Comparison of ENCODE assay signal across 28 mouse cellular contexts in the genomic region with DNA sequence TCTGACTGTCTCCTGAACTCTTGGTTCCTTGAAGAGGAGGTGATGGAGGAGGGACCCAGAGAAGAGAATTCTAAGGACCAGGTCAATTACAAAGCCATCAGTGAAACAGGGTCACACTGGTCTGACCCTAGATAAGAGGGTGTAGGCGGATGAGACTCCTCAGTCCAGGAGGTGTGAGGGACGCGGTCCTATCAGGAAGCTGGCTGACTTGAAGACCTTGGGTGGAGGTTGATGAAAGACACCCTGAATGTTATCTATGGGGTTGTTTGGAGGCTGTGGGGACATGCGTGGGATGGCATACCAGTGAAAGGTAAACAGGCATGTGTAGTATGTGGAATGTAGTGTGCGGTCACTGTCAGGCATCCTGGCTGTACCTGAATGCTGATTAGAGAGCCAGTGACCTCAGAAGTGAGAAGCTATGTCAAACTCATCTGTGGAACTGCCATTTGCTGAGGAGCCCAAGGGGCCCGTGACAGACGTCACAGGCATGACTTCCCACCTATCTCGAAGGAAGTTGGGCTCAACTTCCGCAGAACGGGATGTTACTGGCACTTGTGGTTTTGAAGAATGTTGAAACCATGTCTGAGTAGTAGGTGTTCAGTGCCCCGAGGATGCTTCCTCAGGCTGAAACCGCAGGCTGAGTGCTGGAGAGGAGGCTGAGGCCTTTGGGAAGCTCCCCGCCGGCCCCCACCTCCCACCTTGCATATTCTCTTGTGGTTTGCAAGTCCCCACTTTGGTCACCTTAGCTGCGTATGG. TPM values are rescaled to one million over a fixed set of nuclear protein-coding genes. Genes with fewer than 3 reads are reported as not detected.
A peak's percentile ranks its signal among the peaks of the same experiment; 100 is the strongest.
DNase-seq lines count a peak whose midpoint lies in the region; ATAC-seq and TF ChIP-seq lines count a peak whose summit lies in the region.
"Had no signal": no experiment of that assay in that cellular context is flagged by ENCODE, and none has a peak within 500 bp of the region (broad histone marks: within the 10 kb centered on the region; RNA-seq: fewer than 3 reads in every experiment).

No protein-coding gene starts in this region.

- ATAC-seq in liver, embryonic 15.5 days (ENCODE audit: insufficient read depth), result peak; percentile 34; the same call in 1 of the 2 replicates
- ATAC-seq in neutrophil, adult 5-6 weeks (ENCODE audit: extremely low read depth, insufficient number of reproducible peaks, low FRiP score, poor library complexity, severe bottlenecking), result peak; percentile 91
- no peak for ATAC-seq in inflammation-experienced regulatory T-cells, adult 6 months
- ATAC-seq: intestine, embryonic 15.5 days; midbrain, embryonic 15.5 days had no signal

- no peaks in the 10 kb centered on the region for H3K27me3 ChIP-seq in liver, embryonic 15.5 days
- H3K27me3 ChIP-seq: hindbrain, embryonic 13.5 days; intestine, embryonic 15.5 days; liver, embryonic 13.5 days; midbrain, embryonic 15.5 days had no signal

- WGBS in lung, adult 2 months, result 66% methylated on average over 15 of the region's 15 CpGs
- WGBS in liver, embryonic 15.5 days (ENCODE audit: insufficient replicate concordance), result 17% methylated on average over 15 of the region's 15 CpGs

- H3K4me3 ChIP-seq in lung, adult 2 months (replicated peaks; ENCODE audit: extremely low read depth, low read depth, low read length), result no peak overlapping the region
- no peak overlapping the region for H3K4me3 ChIP-seq in liver, embryonic 15.5 days (replicated peaks)
- H3K4me3 ChIP-seq: forebrain, embryonic 10.5 days; gastrocnemius, adult 2 months; hindbrain, embryonic 13.5 days; intestine, embryonic 15.5 days; limb, embryonic 10.5 days; liver, embryonic 13.5 days; midbrain, embryonic 15.5 days; myocyte had no signal

- TF ChIP-seq POLR2A in lung, adult 2 months (IDR thresholded peaks at IDR 0.05; ENCODE audit: borderline replicate concordance, extremely low read depth, low read depth, low read length), result no peak

- no peaks in the 10 kb centered on the region for H3K36me3 ChIP-seq in liver, embryonic 15.5 days (replicated peaks)
- H3K36me3 ChIP-seq: intestine, embryonic 15.5 days; liver, embryonic 13.5 days; midbrain, embryonic 15.5 days had no signal

- no peak overlapping the region for H3K27ac ChIP-seq in liver, embryonic 15.5 days (replicated peaks)
- H3K27ac ChIP-seq: forebrain, embryonic 10.5 days; gastrocnemius, adult 2 months; hindbrain, embryonic 13.5 days; intestine, embryonic 15.5 days; limb, embryonic 10.5 days; liver, embryonic 13.5 days; midbrain, embryonic 15.5 days had no signal

- peaks cover 8% of the 10 kb centered on the region for H3K4me1 ChIP-seq in lung, adult 2 months (ENCODE audit: control insufficient read depth, insufficient read depth, low read length)
- peaks cover 30% of the 10 kb centered on the region for H3K4me1 ChIP-seq in liver, embryonic 15.5 days (replicated peaks)

- no peak for TF ChIP-seq CTCF in lung, adult 2 months (IDR thresholded peaks at IDR 0.05; ENCODE audit: insufficient read depth, low read length)

- no peaks in the 10 kb centered on the region for H3K9me3 ChIP-seq in liver, embryonic 15.5 days (replicated peaks)
- H3K9me3 ChIP-seq: forebrain, embryonic 10.5 days; hindbrain, embryonic 13.5 days; intestine, embryonic 15.5 days; limb, embryonic 10.5 days; liver, embryonic 13.5 days; midbrain, embryonic 15.5 days had no signal

- H3K9ac ChIP-seq in liver, embryonic 15.5 days, result no peak overlapping the region
- H3K9ac ChIP-seq: hindbrain, embryonic 13.5 days; intestine, embryonic 15.5 days; liver, embryonic 13.5 days; midbrain, embryonic 15.5 days had no signal

- DNase-seq in lung, adult 18-20 months, result peak; percentile 16 to 17
- no peak for DNase-seq in lung, adult 2 months
- peak; percentile 3 for DNase-seq in thymus, postnatal 25 days
- no peak for DNase-seq in thymus, postnatal 4 days
- no peak for DNase-seq in adrenal gland, postnatal 36 days
- DNase-seq: adrenal gland, adult 8-10 months; cerebellum, adult 11-12 months; cerebellum, postnatal 25 days; gastrocnemius, adult 2 months; heart, adult 11 months; kidney, adult 9 months; kidney, postnatal 4 days; layer of hippocampus, adult 9-11 months; liver, embryonic 13.5 days; right cerebral cortex, postnatal 4 days; thymus, postnatal 36 days had no signal

- H3K4me2 ChIP-seq in liver, embryonic 15.5 days, result no peak overlapping the region
- H3K4me2 ChIP-seq: hindbrain, embryonic 13.5 days; intestine, embryonic 15.5 days; liver, embryonic 13.5 days; midbrain, embryonic 15.5 days had no signal

RNA-seq across cellular contexts. Expression of a gene that starts 15.3 kb away (rescaled TPM):
- polyA plus RNA-seq in lung, adult 2 months (2012; rRNA removed), result 3.7 and 3.8 TPM in 2 replicates
- polyA plus RNA-seq in liver, embryonic 15.5 days (2015; fragmentation: Nextera tagmentation; extraction: Ambion mirVana), result 2.0 and 2.3 TPM in 2 replicates
- total RNA-seq in neutrophil, adult 5-6 weeks (2017), result not detected in 2 replicates
- not detected for polyA plus RNA-seq in inflammation-experienced regulatory T-cells, adult 6 months (2017; shearing (Covaris generic))
- total RNA-seq in adrenal gland, postnatal 36 days (2021), result 1 to 10 TPM; 2.1 TPM

RNA-seq across cellular contexts. Expression of a gene that starts 43.0 kb away (rescaled TPM):
- 0.24 and 0.38 TPM in 2 replicates for polyA plus RNA-seq in lung, adult 2 months (2012; rRNA removed)
- polyA plus RNA-seq in liver, embryonic 15.5 days (2015; fragmentation: Nextera tagmentation; extraction: Ambion mirVana), result 0.50 and 0.51 TPM in 2 replicates
- 0.35 TPM in 1 of 2 replicates, not detected in the other for total RNA-seq in neutrophil, adult 5-6 weeks (2017)
- under 1 TPM in 1 of 3 experiments, not detected in 2; 0.16 TPM for polyA plus RNA-seq in inflammation-experienced regulatory T-cells, adult 6 months (2017; shearing (Covaris generic))
- total RNA-seq in adrenal gland, postnatal 36 days (2021), result 1 to 10 TPM in 1 of 2 experiments, under 1 TPM in 1; 0.36 to 1.0 TPM
- total RNA-seq: gastrocnemius, adult 2 months; megakaryocyte-erythroid progenitor cell, adult 5-6 weeks had no signal
- polyA plus RNA-seq: myocyte had no signal

RNA-seq across cellular contexts. Expression of a gene that starts 57.5 kb away (rescaled TPM):
- polyA plus RNA-seq in lung, adult 2 months (2012; rRNA removed), result 0.34 TPM in 1 of 2 replicates, not detected in the other
- not detected in 2 replicates for polyA plus RNA-seq in liver, embryonic 15.5 days (2015; fragmentation: Nextera tagmentation; extraction: Ambion mirVana)
- not detected in 2 replicates for total RNA-seq in neutrophil, adult 5-6 weeks (2017)
- not detected for polyA plus RNA-seq in inflammation-experienced regulatory T-cells, adult 6 months (2017; shearing (Covaris generic))
- total RNA-seq in adrenal gland, postnatal 36 days (2021), result not detected
- total RNA-seq: adrenal gland, adult 8-10 months; gastrocnemius, adult 2 months; left cerebral cortex, adult 8-10 months; megakaryocyte-erythroid progenitor cell, adult 5-6 weeks had no signal
- polyA plus RNA-seq: forebrain, embryonic 10.5 days; hindbrain, embryonic 13.5 days; limb, embryonic 10.5 days; liver, embryonic 13.5 days; midbrain, embryonic 15.5 days; myocyte; neural tube, embryonic 14.5 days had no signal

Comparison
In these comparisons a context has a peak if more than half of its experiments do, and no peak if none do; other contexts are left out.
1. DNase-seq: peak in lung, adult 18-20 months (2 of 2) and thymus, postnatal 25 days (single experiment); none in lung, adult 2 months (single experiment), thymus, postnatal 4 days (single experiment) and adrenal gland, postnatal 36 days (0 of 2).